Mouse (Mus musculus): ENCODE measurements around the gene Gm47841. TPM values are rescaled to one million over a fixed set of nuclear protein-coding genes. Genes with fewer than 3 reads are reported as not detected.
A peak's percentile ranks its signal among the peaks of the same experiment; 100 is the strongest.

Gene Gm47841
- total RNA-seq (2021), result not detected
- long read RNA-seq, result 0 reads

DNA sequence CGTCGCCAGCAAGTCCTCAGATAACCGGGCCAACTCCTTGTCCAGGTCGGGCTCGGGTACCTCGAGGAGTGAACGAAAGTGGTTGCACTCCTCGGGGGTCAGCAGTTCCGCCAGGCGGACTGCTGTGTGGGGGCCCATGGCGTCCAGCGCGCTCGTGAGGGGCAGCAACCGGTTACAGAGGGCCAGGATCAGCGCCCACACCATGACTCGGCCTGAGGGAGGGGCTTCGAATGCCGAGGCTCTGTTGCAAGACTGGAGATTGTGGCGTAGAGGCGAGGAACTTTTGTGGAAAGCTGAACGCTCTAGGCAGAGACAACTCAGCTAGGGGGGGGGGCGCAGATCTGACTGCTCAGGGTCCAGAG, at the start of gene Gm47841:
Gene Gm47841, minus strand, starts transcription at position 204 of the 362 bp plus-strand sequence.
- DNase-seq (ENCODE audit: low spot score in 2 of 2), result no peak

DNA sequence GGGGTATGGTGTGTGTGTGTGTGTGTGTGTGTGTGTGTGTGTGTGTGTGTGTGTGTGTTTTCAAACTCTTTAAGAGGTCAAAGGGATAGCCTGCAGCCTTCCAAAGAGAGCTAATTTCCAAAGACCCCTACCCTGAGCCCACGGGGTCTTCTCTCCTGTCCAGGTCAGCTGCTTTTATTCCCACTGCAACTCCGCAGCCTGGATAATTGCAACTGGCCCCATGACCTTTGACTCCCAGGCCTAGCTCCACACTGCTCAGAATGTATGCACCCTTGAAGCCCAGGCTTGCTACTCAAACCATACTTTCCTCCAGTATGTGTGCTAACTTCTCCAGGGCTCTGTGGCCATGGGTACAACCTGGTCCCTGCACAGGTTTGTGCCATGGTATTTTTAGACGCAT, 48.2 kb upstream of the Gm47841 start:
- DNase-seq (ENCODE audit: low spot score in 2 of 2), result no peak

DNA sequence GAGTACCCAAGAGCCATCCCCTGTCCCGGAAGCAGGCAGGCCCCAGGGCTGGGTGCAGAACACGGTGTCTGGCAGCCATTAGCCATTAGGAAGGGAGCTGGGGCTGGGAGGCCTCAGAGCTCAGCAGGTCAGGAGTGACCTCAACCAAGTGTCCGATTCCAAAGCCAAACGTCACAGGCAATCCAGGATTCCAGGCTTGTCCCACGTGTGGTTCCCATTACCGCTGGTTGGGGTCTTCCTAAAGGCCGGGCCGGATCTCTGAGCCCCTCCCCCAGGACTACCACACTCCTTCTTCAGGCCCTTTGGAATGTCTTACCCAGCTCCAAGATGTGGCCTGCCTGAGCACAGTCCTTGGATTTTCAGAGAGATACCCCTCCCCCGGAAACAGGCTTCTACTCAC, 47.8 kb upstream of the Gm47841 start:
- DNase-seq (ENCODE audit: low spot score in 2 of 2), result no peak

DNA sequence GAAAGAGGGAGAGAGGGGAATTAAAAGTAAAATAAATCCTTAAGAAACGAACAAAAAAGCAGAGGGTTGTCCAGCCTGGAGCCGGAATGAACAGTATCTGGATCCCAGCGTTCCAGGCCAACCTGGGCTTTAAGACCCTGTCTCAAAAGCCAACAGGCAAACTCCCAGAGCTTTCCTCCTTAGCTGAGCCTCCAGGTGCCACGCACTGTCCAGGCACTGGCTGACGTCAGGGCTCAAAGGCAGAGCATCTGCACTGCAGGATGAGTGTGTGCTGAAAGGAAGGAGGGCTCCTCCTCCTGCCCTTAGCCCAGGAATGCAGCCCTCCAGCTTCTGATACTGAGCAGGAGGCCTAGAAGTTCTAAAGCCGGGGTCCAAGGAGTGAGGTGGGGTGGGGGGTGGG, 46.8 kb upstream of the Gm47841 start:
- no peak for DNase-seq (ENCODE audit: low spot score in 2 of 2)

DNA sequence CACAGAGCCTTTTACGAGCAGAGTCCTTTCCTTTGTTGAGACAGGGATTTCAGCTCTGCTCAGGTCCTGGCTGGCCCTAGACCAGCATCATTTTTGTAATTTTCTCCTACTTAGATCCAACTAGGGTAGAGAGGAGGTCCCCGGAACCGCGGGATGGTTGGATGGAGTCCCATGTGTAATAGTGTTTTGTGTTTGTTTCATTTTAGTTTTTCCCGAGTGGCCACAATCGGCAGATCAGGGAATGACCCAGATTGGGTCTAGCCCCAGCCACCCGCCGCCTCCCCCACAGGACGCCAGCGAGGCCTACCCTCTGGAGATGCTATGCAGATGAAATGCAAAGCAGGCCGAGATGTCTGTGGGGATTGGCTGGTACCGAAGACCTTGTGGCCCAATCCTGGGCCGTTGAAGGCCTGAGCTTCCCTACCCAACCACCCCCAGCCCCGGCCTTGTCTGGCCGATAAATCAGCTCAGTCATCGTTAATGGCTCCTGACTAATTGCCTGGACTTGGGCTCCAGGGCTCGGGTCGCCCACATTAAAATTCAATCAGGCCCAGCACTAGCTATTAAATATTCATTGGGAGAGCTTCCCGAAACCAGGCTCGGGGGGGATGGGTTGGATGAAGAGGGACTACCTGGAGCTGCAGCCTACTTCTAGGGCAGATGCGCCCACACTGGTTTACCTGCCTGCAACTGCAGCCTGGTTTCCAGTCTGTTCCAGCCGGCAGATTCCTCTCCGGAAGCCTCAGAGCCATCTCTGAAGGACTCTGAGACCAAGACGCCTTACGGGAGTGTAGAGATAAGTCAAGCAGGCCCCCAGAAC, 45.8 kb upstream of the Gm47841 start:
- peak; percentile 33 to 40 for DNase-seq (ENCODE audit: low spot score in 2 of 2)

DNA sequence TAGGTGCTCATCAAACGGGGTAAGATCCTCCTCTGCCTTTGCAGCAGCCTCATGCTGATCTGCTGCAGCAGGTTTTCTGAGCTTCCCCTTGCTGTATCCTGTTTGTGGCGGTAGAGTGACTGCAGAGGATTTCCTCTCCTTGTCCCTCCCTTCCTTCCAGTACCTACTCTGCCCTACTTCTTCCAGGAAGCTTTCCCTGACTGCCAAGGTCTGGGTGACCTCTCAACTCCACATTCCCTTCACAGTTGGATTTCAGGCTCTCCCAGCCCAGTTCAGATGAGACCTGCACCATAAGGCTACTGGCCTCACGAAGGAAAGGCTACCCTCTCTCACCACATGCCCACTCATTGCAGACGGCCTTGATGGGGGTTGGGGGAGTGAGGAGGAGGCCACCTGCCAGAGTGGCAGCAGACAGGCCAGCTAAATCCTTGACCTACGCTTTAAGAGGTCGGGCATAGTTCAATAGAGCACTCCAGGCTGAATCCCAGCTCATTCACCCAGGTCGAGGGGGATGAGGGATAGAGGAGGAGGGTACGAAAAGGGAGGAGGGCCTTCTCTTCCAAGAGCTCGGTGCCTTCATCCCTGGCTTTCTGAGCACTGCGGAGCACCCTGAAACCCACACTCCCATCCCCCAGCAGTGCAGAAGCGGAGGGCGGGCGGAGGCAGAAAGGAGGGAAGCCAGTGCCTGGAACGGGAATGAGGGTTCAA, 45.1 kb upstream of the Gm47841 start:
- DNase-seq (ENCODE audit: low spot score in 2 of 2), result no peak

DNA sequence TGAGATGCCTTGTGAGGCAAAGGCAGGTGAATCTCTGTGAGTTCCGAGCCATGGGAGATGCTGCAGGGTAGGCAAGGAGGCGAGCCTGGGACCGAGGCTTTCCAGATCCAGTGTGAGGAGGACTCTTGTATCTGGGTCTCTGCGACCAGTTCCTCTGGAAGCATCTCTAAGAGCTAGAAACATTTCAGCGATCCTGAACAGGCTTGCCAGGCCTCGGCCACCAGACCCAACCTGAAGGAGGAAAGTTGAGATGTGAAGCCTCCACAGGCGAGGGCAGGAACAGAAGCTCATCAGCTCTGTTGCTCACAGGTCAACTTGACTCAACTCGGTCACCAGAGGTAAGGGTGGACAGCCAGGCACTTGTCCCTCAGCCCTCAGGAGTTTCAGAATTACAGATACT, 44.4 kb upstream of the Gm47841 start:
- no peak for DNase-seq (ENCODE audit: low spot score in 2 of 2)

GRCm38 (mm10) chr15:101088291-101088690, 41.1 kb upstream of the Gm47841 start:
- no peak for DNase-seq (ENCODE audit: low spot score in 2 of 2)

DNA sequence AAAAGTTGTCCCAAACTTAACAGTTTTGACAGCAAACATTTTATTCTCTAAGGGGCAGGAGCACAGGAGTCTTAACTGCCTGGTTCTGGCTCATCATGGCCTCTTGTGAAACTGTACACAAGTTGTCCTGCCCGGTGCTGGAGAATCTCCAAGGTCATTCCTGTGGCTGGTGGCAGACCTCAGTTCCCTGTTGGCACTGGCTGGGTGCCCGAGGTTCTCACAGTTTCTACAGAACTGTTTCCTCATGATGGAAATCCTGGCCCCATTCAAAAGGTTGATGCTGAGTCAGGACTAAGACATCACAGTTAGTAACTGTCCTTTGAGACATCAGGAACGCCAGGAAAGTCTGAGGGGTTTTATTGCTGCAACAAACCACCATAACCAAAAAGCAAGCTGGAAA, 39.8 kb upstream of the Gm47841 start:
- no peak for DNase-seq (ENCODE audit: low spot score in 2 of 2)

DNA sequence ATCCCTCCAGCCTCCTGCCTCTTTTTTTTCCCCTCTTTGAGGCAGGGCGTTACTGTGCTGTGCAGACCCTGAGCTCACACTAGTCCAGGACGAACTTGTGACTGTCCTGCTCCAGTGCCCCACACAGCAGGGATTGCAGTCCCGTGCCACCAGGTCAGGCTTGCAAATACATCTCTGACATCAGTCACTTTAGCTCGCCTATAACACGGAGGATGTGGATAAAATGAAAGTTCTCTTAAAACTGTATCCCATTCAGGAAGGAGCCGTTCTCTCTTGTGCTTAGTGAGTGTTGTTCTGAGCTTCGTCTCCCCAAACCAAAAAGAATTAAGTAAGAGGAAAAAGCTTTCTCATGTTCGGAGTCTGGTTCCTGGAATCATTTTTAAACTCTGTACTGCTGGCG, 39.3 kb upstream of the Gm47841 start:
- DNase-seq (ENCODE audit: low spot score in 2 of 2), result no peak

DNA sequence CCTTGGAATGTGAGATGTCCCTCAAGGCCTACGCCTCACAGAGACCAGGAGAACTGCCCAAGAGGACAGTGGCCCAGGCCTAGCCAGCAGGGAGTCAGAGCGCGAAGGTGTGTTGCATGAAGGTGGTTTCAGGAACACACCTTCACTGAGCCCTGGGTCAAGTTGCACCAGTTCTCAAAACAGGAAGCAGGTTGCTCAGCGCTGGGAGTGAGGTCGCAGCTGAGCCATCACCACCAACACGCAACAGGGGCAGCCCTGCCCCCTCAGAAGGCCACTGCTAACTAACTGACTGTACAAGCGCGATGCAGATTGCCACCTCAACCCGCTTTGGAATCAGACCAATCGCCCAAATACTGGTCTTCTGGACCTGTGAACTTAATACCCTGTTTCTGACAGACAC, 37.3 kb upstream of the Gm47841 start:
- DNase-seq (ENCODE audit: low spot score in 2 of 2), result no peak

DNA sequence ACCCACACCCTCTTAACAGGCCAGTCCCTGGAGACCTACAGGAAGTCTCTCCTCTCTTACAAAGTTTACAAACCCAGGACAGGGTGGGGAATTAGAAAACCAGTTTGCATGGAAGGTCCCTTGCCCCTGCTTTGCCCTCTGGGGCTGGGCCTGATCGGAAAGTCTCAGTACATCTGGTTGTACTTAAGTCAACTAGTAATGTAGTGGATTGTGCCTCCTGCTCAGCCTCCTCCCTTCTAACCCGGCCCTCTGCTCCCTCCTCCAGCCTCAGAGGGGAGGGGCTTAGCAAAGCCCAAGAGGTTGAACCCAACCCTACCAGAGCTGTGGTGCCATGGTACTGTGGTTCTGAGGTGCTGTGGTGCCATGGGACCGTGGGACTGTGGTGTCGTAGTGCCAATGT, 35.0 kb upstream of the Gm47841 start:
- DNase-seq (ENCODE audit: low spot score in 2 of 2), result no peak

DNA sequence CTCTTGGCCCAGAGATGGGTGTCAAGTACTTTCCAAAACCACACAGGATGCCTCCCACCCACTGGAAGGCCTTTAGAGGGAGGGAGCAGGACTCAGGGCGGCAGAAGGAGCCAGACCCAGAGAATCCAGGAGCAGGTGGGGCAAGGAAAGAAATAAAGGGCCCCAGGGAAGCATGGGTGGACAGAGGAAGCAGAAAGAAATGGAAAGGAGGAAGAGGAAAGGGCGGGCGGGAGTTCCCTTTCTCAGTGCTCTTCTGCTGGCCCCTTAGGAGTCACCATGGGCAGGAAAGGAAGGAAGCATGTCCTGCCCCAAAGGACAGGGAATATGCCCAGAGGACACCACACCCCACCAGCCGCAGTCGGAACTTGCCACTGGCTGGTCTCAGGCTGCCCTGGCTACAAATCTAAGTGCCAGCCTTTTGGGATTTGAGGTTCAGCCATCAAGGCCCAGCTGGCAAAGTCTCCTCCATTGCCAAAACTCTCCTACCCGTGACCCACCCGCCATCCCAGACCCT, 33.9 kb upstream of the Gm47841 start:
- no peak for DNase-seq (ENCODE audit: low spot score in 2 of 2)

DNA sequence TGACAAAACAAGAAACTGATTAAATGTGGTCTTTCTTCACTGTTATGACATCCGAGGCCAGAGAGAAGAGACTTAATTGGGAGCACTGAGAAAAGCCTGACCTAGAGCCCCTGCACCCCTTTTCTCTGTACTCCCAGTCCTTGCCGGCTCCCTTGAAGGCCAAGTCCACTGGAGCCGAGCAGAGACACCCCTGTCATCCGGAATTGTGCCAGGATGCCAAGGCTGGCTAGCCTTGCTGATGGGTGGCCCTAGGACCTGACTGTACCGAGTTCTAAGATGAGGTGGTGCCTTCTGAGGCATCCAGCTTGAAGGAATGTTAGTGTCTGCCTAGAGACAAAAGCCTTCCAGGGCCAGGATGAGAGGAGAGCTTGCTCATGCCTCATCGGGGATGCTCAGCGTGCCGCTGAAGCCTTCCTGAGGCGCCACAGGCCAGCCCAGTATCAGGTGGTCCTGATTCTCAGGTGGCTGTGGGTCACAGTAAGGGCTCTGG, 32.9 kb upstream of the Gm47841 start:
- DNase-seq (ENCODE audit: low spot score in 2 of 2), result no peak

GRCm38 (mm10) chr15:101078731-101079156, 31.5 kb upstream of the Gm47841 start:
- peak; percentile 69 to 78 for DNase-seq (ENCODE audit: low spot score in 2 of 2)

DNA sequence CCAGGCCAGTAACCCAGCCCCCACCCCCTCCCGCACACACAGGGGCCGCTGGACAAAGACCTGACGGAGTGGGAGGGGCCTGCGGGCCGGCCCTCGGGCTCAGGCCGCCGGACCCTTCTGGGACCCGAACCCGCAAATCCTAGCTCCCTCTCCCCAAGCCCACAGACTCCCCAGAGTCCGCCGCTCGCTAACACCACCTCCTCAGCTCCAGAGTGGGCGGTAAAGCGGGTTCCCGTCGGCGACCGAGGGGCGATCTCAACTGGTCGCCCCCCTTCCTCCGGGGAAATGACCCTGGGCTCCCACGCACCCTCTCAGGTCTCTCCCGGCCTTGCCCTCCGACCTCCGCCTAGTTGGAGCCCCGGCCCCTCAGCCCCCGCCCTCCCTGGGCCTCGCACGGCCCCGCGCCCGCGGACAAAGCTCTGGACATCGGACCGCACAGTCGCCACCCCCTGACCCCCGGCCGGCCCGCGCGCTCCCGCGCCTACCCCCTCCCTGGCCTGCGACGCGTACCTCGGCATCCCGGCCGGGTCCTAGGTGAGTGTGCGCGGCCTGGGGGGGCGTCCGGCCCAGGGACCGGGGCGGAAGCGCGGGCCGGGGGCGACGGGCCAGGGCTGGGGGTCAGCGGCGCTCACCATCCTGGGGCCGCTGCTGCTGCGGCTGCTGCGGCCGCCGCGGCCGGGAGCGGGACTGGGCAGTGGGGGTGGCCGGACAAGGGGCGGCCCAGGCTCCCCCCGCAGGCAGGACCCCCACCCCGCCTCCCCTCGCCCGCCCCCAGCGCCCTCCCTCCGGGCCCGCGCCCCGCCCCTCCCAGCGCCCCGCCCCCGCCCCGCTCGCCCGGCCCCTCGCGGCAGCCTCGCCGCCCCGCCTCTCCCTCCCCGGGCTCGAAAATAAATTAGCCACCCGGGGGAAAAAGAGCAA, 30.9 kb upstream of the Gm47841 start, which contains the start of gene Fignl2:
Gene Fignl2, minus strand, starts transcription at position 755 of the 918 bp plus-strand sequence.
- peak in 1 of 2 experiments; percentile 44 for DNase-seq (ENCODE audit: low spot score in 2 of 2)

DNA sequence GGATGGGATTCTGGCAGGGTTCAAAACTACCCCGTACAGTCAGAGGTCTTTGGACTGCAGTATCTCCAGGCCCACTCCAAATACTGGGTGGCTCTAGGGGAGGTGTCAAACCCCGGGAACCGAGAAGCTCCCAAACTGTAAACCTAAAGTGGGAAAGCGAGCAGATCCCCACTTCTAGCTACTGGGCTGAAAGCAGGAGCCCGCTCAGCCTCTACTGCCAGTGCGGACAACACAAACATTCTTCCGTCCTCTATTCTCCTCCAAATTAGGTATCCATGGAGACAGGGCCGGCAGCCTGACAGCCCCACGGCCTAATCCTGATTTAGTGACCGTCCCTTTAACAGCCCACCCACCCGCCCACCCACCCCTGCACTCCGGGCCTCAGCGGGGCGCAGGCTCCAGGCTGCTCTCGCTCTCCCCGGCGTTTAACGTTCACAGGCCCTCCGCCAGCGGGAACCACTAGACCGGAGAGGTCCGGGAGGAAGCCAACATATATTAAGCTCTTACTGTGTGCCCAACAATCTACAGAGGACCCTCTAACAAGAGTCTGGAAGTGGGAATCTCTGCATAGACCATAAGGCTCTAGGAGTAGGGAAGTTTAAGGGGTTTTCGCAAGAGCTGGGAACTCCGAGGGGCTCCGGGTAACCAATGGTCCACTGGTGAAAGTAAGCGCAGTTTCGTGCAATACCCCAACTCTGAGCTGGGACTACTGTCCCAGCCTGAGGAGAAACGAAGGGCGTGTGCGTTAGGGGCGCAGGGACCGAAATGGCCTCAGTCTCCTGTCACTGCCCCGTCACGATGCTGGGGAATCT, 30.0 kb upstream of the Gm47841 start:
- DNase-seq (ENCODE audit: low spot score in 2 of 2), result no peak

- DNase-seq (ENCODE audit: low spot score in 2 of 2), result no peak
These were observed 29.1 kb upstream of the Gm47841 start for GRCm38 (mm10) chr15:101076071-101077000.

DNA sequence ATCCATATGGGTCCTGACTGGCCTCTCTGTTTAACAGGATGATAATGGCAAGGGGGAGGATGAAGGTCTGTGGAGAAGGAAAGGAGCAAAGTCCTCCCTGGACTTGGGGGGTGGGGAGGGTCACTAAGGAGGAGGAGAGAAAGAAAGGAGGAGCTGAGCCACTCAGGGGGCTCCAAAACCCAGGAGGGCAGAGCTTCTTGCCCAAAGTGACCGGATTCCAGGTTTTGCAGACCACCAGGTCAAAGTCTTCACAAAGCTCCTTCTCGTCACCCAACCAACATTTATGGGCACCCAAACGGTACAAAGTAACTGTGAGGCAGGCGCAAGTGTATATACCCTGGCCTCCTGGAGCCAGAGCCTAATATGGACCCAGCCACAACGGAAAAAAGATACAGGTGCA, 28.5 kb upstream of the Gm47841 start:
- no peak for DNase-seq (ENCODE audit: low spot score in 2 of 2)
